Mouse (Mus musculus) adrenal gland, adult (tissue): Measurements from ENCODE around the gene Nip7.
"Not testable (repeated sequence)": the region's sequence is repeated elsewhere in the genome, so short reads cannot be mapped to it uniquely, and the experiment has no call there.

Experiments used
- DNase-seq, 2 experiments: peaks; one replicate each; pipeline ENCODE4 v3.0.0; 2022 to 2023; ENCODE audit warnings: low spot score in 1 of 2; ENCODE audit not compliant: inconsistent age in 2 of 2

The Nip7 gene

DNA sequence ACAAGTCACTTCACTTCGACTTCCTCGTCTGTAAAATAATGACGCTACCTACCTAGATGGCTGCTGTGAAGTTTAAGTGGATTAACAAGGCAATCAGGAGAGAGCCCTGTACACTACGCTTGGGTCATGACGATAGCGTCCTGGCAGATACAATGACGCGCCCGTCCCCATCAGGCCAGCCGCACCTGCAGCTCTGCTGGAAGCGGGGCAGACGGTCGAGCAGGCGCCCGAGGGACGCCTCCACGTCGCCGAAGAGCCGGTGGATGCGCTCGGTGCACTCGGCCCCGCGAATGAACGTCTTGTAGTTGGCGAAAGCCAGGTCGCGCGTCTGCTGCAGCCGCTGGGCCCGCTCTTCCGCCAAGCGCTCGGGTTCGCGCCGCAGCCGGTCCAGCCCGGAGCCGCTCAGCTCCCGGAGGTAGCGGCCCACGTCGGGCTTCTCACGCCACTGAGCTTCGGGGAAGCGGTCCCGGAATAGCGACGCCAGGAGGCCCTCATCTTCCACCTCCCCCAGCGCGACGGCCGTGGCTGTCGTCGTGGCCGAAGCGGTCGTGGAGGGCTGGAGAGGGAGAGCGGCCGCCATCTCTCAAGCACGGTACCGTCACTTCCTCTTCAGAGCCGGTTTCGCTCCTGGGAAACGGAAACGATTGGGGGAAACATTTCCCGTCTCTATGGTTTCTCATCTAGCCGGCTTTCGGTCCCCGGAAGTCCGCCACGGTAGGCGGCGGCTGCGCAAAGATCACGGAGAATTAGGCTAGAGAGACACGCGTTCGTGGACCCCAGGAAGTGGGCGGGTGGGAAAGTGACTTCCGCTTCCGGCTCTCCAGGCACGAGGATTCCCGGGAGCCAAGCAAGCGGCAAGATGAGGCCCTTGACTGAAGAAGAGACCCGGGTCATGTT lies at the start of gene Nip7, which contains the start of gene Cog8:
Gene Nip7, plus strand, starts transcription at position 802 of the 897 bp plus-strand sequence.
Gene Cog8, minus strand, starts transcription at position 614 of the 897 bp plus-strand sequence.
- DNase-seq, result peak; percentile 98 to 99

DNA sequence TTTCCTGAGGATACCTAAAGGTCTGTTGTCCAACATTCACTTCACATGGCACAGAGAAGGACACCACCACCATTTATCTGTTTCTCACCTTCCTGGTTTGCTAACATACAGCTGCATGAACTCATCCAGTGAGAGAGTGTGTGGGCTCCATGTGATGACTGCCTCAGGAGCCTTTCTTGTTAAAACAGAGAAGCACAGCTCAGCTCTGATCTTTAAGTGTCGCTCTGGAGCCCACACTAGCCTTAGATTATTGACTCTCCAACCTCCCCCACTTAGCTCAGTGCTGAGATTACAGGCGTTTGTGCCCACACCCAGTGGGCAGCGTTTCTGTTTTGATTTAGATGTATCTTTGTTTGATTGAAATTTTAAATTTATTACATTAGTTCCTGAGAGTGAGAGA lies 48.9 kb upstream of the Nip7 start:
- DNase-seq, result no peak

- DNase-seq, result peak in 1 of 2 experiments; percentile 52
Measured at GRCm38 (mm10) chr8:107012666-107013065, 44.0 kb upstream of the Nip7 start.

DNA sequence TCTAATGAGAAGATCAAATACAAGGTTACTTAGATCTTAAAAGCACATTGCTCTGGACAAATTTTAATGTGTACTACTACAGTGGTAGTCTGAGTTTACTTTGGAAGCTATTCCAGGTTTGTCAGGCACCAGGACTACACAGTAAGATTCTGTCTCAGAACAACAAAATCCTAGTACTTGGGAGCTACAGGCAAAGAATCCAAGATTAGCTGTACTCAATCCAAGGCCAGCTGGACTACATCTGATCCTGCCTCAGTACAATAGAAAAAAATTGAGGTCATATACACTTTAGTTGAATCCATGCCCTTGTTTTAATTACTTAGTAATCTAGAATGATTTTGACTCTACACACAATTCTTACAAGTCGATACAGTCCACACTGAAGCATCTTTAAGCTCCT lies 41.8 kb upstream of the Nip7 start:
- no peak for DNase-seq

DNA sequence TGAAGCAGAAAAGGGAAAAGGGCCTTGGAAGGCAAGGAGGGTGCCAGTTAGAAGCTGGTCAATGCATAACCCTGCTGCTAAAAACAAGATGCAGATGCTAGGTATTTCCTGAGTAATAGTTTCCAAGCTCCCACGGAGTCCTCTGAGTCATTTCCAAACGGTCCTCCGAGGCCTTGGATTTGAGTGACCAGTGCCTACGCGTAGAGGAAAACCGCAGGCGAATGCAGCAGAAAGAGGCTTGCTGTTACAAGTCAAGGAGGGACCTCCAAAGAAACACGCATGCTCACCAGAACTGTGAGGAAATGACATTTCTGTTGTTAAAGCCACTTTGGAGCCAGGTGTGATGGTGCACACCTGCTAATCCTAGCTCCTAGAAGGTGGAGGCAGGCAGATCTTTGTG lies 33.2 kb upstream of the Nip7 start:
- DNase-seq, result peak; percentile 85 to 92

DNA sequence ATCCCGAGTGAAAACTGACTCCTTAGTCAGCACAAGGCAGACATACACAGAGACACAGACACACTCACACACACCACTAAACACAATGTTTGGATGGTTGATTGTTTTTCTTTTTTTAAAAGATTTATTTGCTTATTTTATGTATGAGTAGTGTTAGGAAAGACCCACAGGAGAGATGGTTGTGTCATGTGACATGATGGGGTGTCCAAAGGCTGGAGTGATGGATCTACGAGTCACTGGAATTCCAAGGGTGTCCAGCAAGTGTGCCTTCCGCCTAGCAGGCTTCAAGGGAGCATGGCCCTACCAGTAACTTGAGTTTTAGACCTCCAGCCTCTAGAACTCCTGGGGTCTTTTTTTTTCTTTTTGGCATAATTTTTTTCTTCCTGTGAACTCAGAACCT lies 27.4 kb upstream of the Nip7 start:
- no peak for DNase-seq

GRCm38 (mm10) chr8:107030058-107030457 lies 26.6 kb upstream of the Nip7 start:
- DNase-seq, result no peak

DNA sequence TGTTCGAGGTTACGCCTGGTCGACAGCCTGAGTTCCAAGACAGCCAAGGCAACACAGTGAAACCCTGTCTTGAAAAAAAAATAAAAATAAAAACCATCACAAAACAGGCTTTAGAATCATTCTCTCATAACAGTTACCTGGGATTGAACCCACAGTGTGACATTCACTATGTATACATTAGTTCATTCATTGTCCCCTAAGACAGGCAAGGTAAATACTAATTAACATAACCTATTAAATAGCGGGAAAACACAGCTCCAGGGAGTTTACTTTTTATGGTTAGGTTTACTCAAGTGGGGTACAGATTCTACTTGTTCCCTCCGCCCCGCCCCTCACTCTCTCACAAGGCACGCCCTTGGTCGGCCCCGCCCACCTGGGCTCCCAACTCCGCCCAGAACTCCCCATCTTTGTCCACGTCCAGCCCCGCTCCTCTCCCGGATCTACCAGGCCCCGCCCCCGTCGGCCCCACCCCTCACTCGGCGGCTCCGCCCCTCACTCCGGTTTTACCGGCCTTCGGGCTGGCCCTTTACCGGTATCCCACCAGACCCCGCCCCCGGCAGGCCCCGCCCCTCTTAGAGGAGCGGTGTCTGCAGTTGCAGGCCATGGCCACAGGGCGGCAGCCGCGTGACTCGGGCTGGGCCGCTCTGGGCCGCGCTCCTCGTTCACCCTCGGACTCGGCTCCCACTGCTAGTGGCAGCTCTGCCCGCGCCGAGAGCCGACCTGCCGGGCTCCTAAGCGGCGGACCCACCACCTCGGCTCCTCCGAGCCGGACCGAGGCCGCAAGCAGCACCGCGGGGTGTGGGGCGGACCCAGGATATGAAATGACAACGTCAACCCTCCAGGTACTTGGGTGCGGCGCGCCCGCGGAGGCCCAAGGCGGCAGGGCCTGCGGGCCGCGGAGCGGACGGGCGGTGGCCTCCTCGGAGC lies 25.8 kb upstream of the Nip7 start, which contains the start of gene Vps4a:
Gene Vps4a, plus strand, starts transcription at position 573 of the 927 bp plus-strand sequence.
- peak; percentile 98 to 100 for DNase-seq

GRCm38 (mm10) chr8:107031577-107032090 lies 25.0 kb upstream of the Nip7 start:
- no peak for DNase-seq

DNA sequence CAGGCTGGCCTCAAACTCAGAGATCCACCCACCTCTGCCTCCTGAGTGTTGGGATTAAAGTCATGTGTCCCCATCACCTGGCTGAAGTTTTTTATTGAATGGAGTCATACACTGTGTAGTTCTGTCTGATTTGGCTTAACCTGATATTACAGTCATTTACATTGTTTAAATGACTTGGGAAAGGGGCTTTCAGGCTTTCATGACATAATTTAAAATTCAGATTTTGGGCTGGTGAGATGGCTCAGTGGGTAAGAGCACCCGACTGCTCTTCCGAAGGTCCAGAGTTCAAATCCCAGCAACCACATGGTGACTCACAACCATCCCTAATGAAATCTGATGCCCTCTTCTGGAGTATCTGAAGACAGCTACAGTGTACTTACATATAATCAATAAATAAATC lies 23.1 kb upstream of the Nip7 start:
- not testable (repeated sequence) for DNase-seq

GRCm38 (mm10) chr8:107035641-107036040 lies 21.0 kb upstream of the Nip7 start:
- DNase-seq, result no peak

GRCm38 (mm10) chr8:107036626-107037025 lies 20.1 kb upstream of the Nip7 start:
- DNase-seq, result peak; percentile 65 to 67

- no peak for DNase-seq
Measured at GRCm38 (mm10) chr8:107040632-107041031, 16.0 kb upstream of the Nip7 start.

DNA sequence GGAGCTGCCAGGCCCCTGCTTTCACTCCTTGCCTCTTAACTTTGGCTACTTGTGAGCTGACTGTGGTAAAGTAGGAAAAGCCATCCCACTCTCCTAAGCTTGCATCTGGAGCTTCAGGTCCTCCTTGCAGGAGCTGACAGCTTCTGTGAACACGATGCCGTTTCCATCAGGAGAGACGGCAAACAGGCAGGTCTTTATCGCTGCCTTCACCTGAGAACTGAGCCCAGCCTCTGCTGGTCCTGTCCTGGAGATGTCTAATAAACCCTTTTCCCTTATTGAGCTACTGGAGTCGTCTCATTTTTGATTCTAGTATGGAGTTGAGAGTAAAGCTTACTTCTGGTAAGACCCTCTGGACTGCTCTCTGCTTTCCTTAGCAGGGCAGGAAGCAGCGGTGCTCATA lies 11.2 kb upstream of the Nip7 start:
- DNase-seq, result peak in 1 of 2 experiments; percentile 26

GRCm38 (mm10) chr8:107046976-107047375 lies 9.7 kb upstream of the Nip7 start:
- DNase-seq, result peak in 1 of 2 experiments; percentile 64

GRCm38 (mm10) chr8:107048061-107048941 lies 8.4 kb upstream of the Nip7 start, which contains the start of gene Pdf:
Gene Pdf (minus strand): TSS chr8:107048614.
- peak; percentile 91 to 96 for DNase-seq

GRCm38 (mm10) chr8:107049480-107049879 lies 7.2 kb upstream of the Nip7 start:
- DNase-seq, result no peak

DNA sequence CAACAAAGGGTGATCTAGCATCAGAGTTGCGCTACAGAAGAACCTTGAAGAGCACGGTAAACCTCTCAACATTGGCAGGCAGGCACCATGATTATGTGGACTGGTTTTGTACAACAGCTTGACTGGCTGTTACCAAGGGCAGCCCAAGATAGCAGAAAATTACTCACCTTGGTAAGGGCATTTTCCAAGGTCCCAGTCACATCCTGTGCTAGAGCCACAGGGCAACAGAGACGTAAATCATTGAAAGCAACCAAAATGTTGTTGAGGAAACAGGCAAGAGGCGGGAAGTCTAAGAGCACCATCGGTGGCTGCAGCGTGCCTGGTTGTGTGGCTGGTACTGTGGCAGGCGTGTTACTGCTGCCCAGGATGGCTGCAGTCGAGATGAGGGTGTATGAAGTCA lies 4.6 kb upstream of the Nip7 start:
- peak; percentile 73 to 85 for DNase-seq

DNA sequence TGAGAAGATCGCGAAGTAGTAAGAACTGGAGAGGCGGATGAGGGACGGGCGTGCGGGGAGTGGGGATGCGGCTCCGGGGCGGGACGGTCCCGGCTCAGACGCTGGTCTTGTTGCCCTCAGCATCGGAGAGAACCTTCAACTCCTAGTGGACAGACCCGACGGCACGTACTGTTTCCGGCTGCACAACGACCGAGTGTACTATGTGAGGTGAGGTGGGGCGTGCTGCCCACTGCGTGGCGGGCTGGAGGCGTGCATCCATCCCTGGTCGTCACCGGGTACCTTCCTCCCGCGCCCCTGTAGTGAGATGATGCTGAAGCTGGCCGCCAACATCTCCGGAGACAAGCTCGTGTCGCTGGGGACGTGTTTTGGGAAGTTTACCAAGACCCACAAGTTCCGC lies 294 bp downstream of the Nip7 start:
- DNase-seq, result no peak

DNA sequence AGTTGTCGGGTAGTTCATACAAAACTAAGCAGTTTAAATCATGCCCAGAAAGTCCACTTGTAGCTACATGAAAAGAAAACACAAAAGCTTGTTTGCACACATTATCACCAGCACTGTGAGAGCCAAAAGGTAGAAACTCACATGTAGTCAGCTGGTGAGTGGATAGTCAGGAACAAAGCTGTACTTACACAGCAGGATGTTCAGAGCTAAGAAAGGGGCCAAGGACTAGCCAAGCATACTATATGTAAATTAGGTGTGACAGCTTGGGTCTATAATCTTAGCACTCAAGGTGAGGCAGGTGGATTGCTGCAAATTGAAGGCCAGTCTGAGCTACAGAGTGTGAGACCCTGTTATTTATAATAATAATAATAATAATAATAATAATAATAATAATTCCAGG lies 5.9 kb downstream of the Nip7 start:
- DNase-seq, result no peak
